Comparison of ENCODE assay signal across 8 mouse cellular contexts in the genomic region with DNA sequence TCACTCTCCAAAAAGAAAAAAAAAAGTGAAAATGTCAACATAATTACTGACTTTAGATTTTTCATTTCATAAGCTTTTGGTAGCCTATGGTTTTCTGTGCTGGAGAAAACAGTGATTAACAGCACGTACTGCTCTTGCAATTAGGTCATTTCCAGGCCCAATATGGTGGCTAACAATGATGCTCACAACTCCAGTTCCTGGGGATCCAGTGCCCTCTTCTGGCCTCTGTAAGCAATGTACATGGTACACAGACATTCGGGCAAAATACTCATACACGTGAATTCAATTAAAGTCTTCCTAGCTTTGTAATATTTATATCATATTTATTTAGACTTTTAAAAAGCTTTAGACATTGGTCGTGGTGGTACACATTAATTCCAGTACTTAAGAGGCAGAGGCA. TPM values are rescaled to one million over a fixed set of nuclear protein-coding genes. Genes with fewer than 3 reads are reported as not detected.
DNase-seq lines count a peak whose midpoint lies in the region.
"Had no signal": no experiment of that assay in that cellular context is flagged by ENCODE, and none has a peak within 500 bp of the region (broad histone marks: within the 10 kb centered on the region; RNA-seq: fewer than 3 reads in every experiment).

No protein-coding gene starts in this region.

- intact Hi-C loops in left cerebral cortex, postnatal 36 days (cut with DNase I) = no loop called here

- DNase-seq in kidney, adult 9 months = peak; percentile 15
- no peak for DNase-seq in kidney, adult 18-20 months
- peak; percentile 71 for DNase-seq in 416B (ENCODE audit: low read depth)
- DNase-seq in CD4-positive, CD25-positive, alpha-beta regulatory T cell, adult 2 months (ENCODE audit: low read depth, low spot score) = peak; percentile 68
- DNase-seq in embryo, embryonic 11 days = peak; percentile 43
- no peak for DNase-seq in left cerebral cortex, postnatal 36 days (ENCODE audit: low spot score in 2 of 2)
- no peak for DNase-seq in c-Kit-positive CD71-positive TER-119-positive erythroid progenitor cells, embryonic 14.5 days (ENCODE audit: low spot score)
- DNase-seq: cerebellum, adult 18-20 months had no signal

RNA-seq across cellular contexts. Expression of a gene that starts 3.8 kb away (rescaled TPM):
- 10 to 100 TPM; 44.8 to 56.3 TPM for total RNA-seq in left cerebral cortex, postnatal 36 days (2021)

RNA-seq across cellular contexts. Expression of a gene that starts 23.4 kb away (rescaled TPM):
- 1 to 10 TPM; 2.4 to 2.7 TPM for total RNA-seq in left cerebral cortex, postnatal 36 days (2021)

Comparison
In these comparisons a context has a peak if more than half of its experiments do, and no peak if none do; other contexts are left out.
1. DNase-seq: peak in kidney, adult 9 months (single experiment), 416B (single experiment), CD4-positive, CD25-positive, alpha-beta regulatory T cell, adult 2 months (single experiment) and embryo, embryonic 11 days (single experiment); none in kidney, adult 18-20 months (single experiment), left cerebral cortex, postnatal 36 days (0 of 2) and c-Kit-positive CD71-positive TER-119-positive erythroid progenitor cells, embryonic 14.5 days (single experiment).